Mouse (Mus musculus) T-helper 1 cell (primary cell): Measurements from ENCODE around the gene Prkg1.

Experiments used
- in situ Hi-C: fragments of 300-600 bp; cut with MboI, MseI; formaldehyde crosslinking; loops from one replicate; pipeline ENCODE4 v1.15.1; 2025; ENCODE audit warnings: high pct_unique_total_duplicates

The Prkg1 gene

GRCm38 (mm10) chr19:31630899-31631869 lies 133.6 kb downstream of the Prkg1 start:
- in situ Hi-C loops = no loop called here

GRCm38 (mm10) chr19:31621716-31622115 lies 143.1 kb downstream of the Prkg1 start:
- in situ Hi-C loops = no loop called here

GRCm38 (mm10) chr19:31616830-31617229 lies 148.0 kb downstream of the Prkg1 start:
- in situ Hi-C loops = no loop called here

- in situ Hi-C loops = no loop called here
Observed at GRCm38 (mm10) chr19:31616159-31616558, 148.7 kb downstream of the Prkg1 start.

GRCm38 (mm10) chr19:31613146-31613545 lies 151.7 kb downstream of the Prkg1 start:
- in situ Hi-C loops = no loop called here

- in situ Hi-C loops = no loop called here
Observed at GRCm38 (mm10) chr19:31602578-31602977, 162.3 kb downstream of the Prkg1 start.

GRCm38 (mm10) chr19:31594011-31594410 lies 170.8 kb downstream of the Prkg1 start:
- in situ Hi-C loops = no loop called here

- in situ Hi-C loops = no loop called here
Observed at GRCm38 (mm10) chr19:31590701-31591100, 174.1 kb downstream of the Prkg1 start.

GRCm38 (mm10) chr19:31577092-31577491 lies 187.7 kb downstream of the Prkg1 start:
- in situ Hi-C loops = no loop called here

GRCm38 (mm10) chr19:31564329-31564728 lies 200.5 kb downstream of the Prkg1 start:
- in situ Hi-C loops = no loop called here

GRCm38 (mm10) chr19:31546063-31546462 lies 218.8 kb downstream of the Prkg1 start:
- in situ Hi-C loops = no loop called here

- in situ Hi-C loops = no loop called here
Observed at GRCm38 (mm10) chr19:31531249-31531740, 233.5 kb downstream of the Prkg1 start.

GRCm38 (mm10) chr19:31530616-31531015 lies 234.2 kb downstream of the Prkg1 start:
- in situ Hi-C loops = no loop called here

- in situ Hi-C loops = no loop called here
Observed at GRCm38 (mm10) chr19:31529890-31530289, 234.9 kb downstream of the Prkg1 start.

GRCm38 (mm10) chr19:31514490-31514889 lies 250.3 kb downstream of the Prkg1 start:
- in situ Hi-C loops = no loop called here

- in situ Hi-C loops = no loop called here
Observed at GRCm38 (mm10) chr19:31507831-31508230, 257.0 kb downstream of the Prkg1 start.

GRCm38 (mm10) chr19:31506296-31506695 lies 258.5 kb downstream of the Prkg1 start:
- in situ Hi-C loops = no loop called here

- in situ Hi-C loops = no loop called here
Observed at GRCm38 (mm10) chr19:31505041-31505440, 259.8 kb downstream of the Prkg1 start.

- in situ Hi-C loops = no loop called here
Observed at GRCm38 (mm10) chr19:31497386-31497785, 267.4 kb downstream of the Prkg1 start.

GRCm38 (mm10) chr19:31489606-31490005 lies 275.2 kb downstream of the Prkg1 start:
- in situ Hi-C loops = no loop called here

GRCm38 (mm10) chr19:31471766-31472165 lies 293.1 kb downstream of the Prkg1 start:
- in situ Hi-C loops = no loop called here

GRCm38 (mm10) chr19:31460188-31460587 lies 304.6 kb downstream of the Prkg1 start:
- in situ Hi-C loops = no loop called here

GRCm38 (mm10) chr19:31444101-31444500 lies 320.7 kb downstream of the Prkg1 start:
- in situ Hi-C loops = no loop called here
